Mouse (Mus musculus) neural tube, embryonic 15.5 days (tissue): ENCODE results near the gene Npb. TPM values are rescaled to one million over a fixed set of nuclear protein-coding genes. Genes with fewer than 3 reads are reported as not detected.

Experiments
- ATAC-seq: fragments of 200-750 bp; cut with Nextera tagmentation; 2 replicates; pipeline ENCODE4 v1.8.0; 2017; ENCODE audit warnings: mild to moderate bottlenecking, moderate TSS enrichment, moderate library complexity; ENCODE audit not compliant: low FRiP score
- H3K27ac ChIP-seq: fragments of 300-500 bp; sonication (generic); replicated peaks from 2 replicates; pipeline ENCODE4 v1.5.1; 2015; ENCODE audit warnings: mild to moderate bottlenecking, inconsistent platforms
- H3K27me3 ChIP-seq: fragments of 300-500 bp; sonication (generic); replicated peaks from 2 replicates; pipeline ENCODE4 v1.6.1; 2015; ENCODE audit warnings: inconsistent platforms
- H3K36me3 ChIP-seq: fragments of 300-500 bp; sonication (generic); 2 replicates; pipeline ENCODE4 v1.6.1; 2015; ENCODE audit warnings: inconsistent platforms
- H3K4me1 ChIP-seq: fragments of 300-500 bp; sonication (generic); 2 replicates; pipeline ENCODE4 v1.6.1; 2015; ENCODE audit warnings: inconsistent platforms
- H3K4me2 ChIP-seq: fragments of 300-500 bp; sonication (generic); 2 replicates; pipeline ENCODE4 v1.6.1; 2015; ENCODE audit warnings: inconsistent platforms, mild to moderate bottlenecking, moderate library complexity
- H3K4me3 ChIP-seq: fragments of 300-500 bp; sonication (generic); replicated peaks from 2 replicates; pipeline ENCODE4 v1.5.1; 2015; ENCODE audit warnings: mild to moderate bottlenecking, inconsistent platforms
- H3K9ac ChIP-seq: fragments of 300-500 bp; sonication (generic); replicated peaks from 2 replicates; pipeline ENCODE4 v1.6.1; 2015; ENCODE audit warnings: mild to moderate bottlenecking, inconsistent platforms
- H3K9me3 ChIP-seq: fragments of 300-500 bp; sonication (generic); replicated peaks from 2 replicates; pipeline ENCODE4 v1.6.1; 2016; ENCODE audit warnings: inconsistent platforms
- WGBS: fragments of 180-500 bp; shearing (Covaris S2); methylation state at CpG from one replicate; pipeline ENCODE4 v1.1.7; 2015; ENCODE audit warnings: mixed read lengths; 5-methylcytosine and 5-hydroxymethylcytosine counted together
- polyA plus RNA-seq: library from polyadenylated mRNA; unstranded; fragments of >200 nt; fragmentation: Nextera tagmentation; extraction: Ambion mirVana; gene quantifications from 2 replicates; pipeline ENCODE4 v1.2.1, GENCODE M21; 2015

Npb gene
- polyA plus RNA-seq, 1 experiment from 2014 or later, result 0.86 TPM

DNA sequence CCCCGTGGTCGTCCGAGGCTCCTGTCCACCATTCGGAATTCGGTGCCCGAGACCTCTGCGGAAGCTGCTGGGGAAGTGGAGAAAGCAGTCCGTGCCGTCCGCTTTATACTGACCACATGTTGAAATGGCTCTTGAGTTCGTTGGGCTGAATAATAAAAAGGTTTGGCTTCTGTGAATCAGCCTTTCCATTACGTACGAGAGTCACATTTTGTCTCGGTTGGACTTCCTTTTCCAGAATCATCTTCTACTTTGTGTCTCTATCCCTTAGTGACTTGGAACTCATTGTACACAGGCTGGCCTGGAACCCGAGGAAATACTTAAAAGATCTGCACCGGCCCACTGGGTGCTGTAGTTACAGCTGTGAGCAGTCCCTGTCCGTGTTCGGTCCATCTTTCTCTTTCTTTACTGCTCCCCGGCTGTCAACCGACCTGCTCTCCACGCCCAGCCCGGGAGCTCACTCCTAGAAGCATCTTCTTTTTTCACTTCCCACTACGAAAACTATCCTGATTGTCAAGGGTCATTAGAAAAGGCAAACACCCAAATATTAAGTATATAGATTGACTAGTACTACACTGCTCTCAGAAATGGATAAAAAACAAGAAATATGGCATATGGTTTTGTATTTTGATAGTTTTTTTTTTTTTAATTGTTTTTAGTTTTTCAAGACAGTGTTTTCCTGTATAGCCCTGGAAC, 34.5 kb upstream of the Npb start:
- H3K27me3 ChIP-seq, result no peaks in the 10 kb centered on the region
- H3K4me3 ChIP-seq, result peak overlapping the region; percentile 83
- H3K4me1 ChIP-seq, result peaks cover 25% of the 10 kb centered on the region
- H3K9ac ChIP-seq, result peak overlapping the region; percentile 74
- H3K9me3 ChIP-seq, result no peaks in the 10 kb centered on the region
- peak overlapping the region; percentile 91 for H3K27ac ChIP-seq
- peak overlapping the region; percentile 88 for H3K4me2 ChIP-seq
- peaks cover 37% of the 10 kb centered on the region for H3K36me3 ChIP-seq
- WGBS, result under 1% methylated on average over 23 of the region's 23 CpGs
- peak; percentile 9 for ATAC-seq

DNA sequence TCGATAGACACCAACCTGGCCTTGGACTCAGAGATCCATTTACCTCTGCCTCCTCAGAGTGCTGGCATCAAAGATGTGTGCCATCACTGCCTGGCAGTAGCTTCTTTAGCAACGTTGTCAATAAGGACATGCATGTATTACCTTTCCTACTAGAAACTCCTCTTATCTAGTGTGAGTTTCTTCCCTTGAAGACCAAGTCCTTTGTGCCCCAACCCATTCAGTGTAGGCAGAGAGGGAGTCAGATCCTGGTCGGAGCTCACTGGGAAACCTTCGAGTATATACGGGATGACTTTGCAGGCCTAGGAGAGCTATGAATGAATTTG, 34.0 kb upstream of the Npb start:
- Histone ChIP-seq H3K9me3 (no peaks in the 10 kb centered on the region), H3K36me3 (peaks cover 41% of the 10 kb centered on the region), H3K27ac (no peak overlapping the region; the same call in 1 of the 2 replicates), H3K4me2 (peak overlapping the region; percentile 88), H3K4me3 (peak overlapping the region; percentile 83), H3K4me1 (peaks cover 30% of the 10 kb centered on the region), H3K27me3 (no peaks in the 10 kb centered on the region), H3K9ac (peak overlapping the region; percentile 74)
- 45% methylated on average over 5 of the region's 5 CpGs for WGBS
- no peak for ATAC-seq

DNA sequence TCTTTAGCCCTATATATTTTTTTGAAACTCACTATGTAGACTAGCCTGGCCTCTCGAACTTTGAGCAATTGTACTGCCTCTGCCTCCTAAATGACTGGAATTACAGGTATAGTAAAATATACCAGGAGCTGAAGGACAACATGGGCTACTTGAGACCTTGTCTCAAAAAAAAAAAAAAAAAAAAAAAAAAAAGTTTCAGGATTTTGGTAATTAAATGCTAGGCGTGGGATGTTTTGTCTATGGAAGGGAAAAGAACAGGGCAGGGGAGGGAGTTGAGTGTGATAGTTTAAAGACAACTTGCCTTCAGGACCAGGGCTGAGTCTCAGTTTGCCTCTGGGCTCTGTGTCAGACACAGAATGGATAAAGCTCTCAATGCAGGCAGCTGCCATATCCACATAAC, 33.2 kb upstream of the Npb start:
- H3K4me3 ChIP-seq, result no peak overlapping the region
- WGBS, result 81% methylated on average over 2 of the region's 2 CpGs
- peaks cover 39% of the 10 kb centered on the region for H3K36me3 ChIP-seq
- H3K4me1 ChIP-seq, result peaks cover 38% of the 10 kb centered on the region
- no peak overlapping the region for H3K4me2 ChIP-seq
- no peak overlapping the region for H3K9ac ChIP-seq
- no peak for ATAC-seq
- no peak overlapping the region for H3K27ac ChIP-seq
- no peaks in the 10 kb centered on the region for H3K27me3 ChIP-seq
- H3K9me3 ChIP-seq, result no peaks in the 10 kb centered on the region

DNA sequence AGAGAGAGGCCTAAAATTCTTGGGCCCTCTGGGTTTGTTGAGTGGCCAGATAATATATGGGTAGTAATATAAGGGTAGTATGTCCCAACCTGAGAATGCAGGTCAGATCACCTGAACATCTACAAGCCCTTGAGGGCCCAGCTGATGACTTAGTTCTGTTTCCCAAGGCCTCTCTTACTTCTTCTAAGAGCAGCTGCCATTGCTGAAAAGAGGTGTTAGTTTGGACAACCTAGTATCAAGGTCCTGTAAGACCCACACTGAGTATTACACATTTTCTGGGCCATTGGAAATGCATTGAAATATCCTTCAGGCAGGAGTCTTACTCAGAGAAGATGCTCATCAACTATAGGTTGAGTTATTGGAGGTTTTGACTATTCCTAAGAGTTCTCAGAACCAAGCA, 32.3 kb upstream of the Npb start:
- Histone ChIP-seq H3K4me1 (peaks cover 44% of the 10 kb centered on the region), H3K9me3 (no peaks in the 10 kb centered on the region), H3K9ac (no peak overlapping the region), H3K36me3 (peaks cover 31% of the 10 kb centered on the region), H3K27ac (no peak overlapping the region), H3K27me3 (no peaks in the 10 kb centered on the region), H3K4me2 (no peak overlapping the region), H3K4me3 (no peak overlapping the region)
- no peak for ATAC-seq

DNA sequence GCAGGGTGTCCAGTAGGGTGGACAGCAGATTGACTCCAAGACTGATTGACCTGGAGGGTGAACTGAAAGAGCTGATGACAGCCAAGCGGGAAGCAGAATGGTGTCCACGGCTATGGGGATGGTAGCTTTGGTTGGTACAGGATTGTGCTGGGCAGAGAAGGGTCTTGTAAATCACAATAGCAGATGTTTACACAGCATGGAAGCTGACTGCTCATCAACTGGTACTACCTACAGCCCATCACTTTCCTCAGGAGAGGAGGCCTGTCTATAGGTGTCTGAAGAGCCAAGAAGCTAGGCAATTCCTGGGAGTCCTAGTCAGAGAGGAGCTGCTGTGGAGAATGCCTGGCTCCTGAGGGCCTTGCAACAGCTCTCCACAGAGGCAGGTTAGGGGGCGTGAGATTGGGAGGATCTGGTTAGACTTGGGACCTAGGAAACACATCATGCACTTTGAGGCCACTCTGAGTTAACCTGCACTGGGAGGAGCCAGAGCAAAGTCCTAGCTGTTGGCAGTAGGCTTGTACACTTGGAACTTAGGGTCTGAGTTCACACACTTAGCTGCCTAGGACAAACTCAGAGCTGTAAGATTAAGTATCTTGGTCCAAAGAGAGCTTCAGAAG, 31.8 kb upstream of the Npb start:
- no peak overlapping the region for H3K4me3 ChIP-seq
- no peak overlapping the region for H3K27ac ChIP-seq
- peaks cover 39% of the 10 kb centered on the region for H3K4me1 ChIP-seq
- no peaks in the 10 kb centered on the region for H3K27me3 ChIP-seq
- H3K4me2 ChIP-seq, result no peak overlapping the region
- WGBS, result 90% methylated on average over 3 of the region's 3 CpGs
- H3K9ac ChIP-seq, result no peak overlapping the region
- no peaks in the 10 kb centered on the region for H3K9me3 ChIP-seq
- peaks cover 25% of the 10 kb centered on the region for H3K36me3 ChIP-seq
- ATAC-seq, result no peak

DNA sequence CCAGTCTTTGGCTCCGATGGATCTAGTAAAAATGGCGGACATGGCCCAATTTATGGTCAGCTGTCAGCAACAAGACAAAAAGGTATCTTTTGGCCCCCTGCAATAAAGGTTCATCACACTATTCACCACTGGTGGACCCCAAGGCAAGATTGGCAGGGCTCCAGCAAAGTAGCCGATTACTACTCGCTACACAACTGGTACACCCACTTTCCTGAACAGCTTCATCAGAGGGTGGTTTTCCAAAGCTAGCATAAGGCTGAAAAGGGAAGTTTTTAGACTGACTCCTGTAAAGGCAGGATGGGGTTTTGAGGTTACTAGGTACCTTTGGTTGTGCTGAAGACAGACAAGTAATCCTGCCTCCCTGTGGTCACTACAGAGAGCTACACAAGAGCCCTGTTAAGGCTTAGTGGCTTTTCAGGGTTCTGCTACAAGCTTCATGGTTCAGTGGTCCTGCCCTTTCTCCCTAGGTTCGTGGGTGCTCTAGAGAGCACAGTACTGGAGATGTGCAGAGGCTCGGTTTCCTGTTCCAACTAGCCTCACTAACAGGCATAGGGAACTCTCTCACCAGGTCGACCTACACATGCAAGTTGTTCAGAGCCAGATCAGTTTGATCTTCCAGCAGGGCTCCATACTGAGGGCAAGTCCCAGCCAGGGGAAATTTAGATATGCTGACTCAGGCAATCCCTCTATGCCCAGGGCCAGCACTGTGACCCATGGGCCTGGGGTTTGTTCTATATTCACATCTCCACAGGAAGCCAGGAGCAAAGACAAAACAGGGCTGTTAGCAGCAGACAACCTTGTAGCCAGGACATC, 30.9 kb upstream of the Npb start:
- H3K36me3 ChIP-seq, result peaks cover 25% of the 10 kb centered on the region
- 83% methylated on average over 7 of the region's 7 CpGs for WGBS
- H3K9ac ChIP-seq, result 0 out of 2 replicates have a peak overlapping the region, but pooled peaks have one; percentile 7
- no peak overlapping the region for H3K4me2 ChIP-seq
- peaks cover 41% of the 10 kb centered on the region for H3K4me1 ChIP-seq
- no peak for ATAC-seq
- H3K27me3 ChIP-seq, result no peaks in the 10 kb centered on the region
- H3K4me3 ChIP-seq, result no peak overlapping the region
- H3K27ac ChIP-seq, result peak overlapping the region; percentile 18; the same call in 1 of the 2 replicates
- no peaks in the 10 kb centered on the region for H3K9me3 ChIP-seq

DNA sequence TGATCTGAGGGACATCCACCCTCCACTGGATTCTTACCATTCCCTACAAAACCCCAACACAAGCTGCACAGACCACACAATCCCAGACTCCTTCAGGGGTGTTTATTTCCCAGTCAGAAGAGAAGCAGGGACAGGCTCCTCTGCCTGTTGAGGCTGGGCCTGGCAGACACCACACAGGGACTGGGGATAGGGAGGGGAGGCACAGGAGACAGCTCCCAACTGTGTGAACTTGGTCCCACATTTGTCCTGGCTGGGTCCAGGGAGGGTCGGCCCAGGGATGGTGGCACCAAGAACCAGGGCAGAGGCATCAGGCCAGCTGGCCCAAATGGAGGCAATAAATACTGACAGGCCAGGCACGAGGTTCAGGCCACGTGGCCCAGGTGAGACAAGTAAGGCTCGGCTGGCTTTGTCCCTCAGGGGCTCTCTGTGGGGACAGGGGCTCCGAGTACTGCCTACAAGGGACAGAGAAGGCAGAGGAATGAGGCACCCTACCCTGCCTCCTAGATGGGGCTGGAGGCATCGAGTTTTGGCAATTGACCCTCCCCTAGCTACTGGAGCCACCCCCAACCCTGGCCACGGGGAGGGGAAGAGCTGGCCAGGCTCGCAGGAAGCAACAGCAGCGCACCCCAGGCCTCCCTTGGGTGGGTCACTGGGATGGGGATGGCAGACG, 30.1 kb upstream of the Npb start:
- 84% methylated on average over 10 of the region's 10 CpGs for WGBS
- Histone ChIP-seq H3K4me1 (peaks cover 41% of the 10 kb centered on the region), H3K4me3 (no peak overlapping the region), H3K27me3 (no peaks in the 10 kb centered on the region), H3K4me2 (no peak overlapping the region), H3K9me3 (no peaks in the 10 kb centered on the region), H3K36me3 (peaks cover 25% of the 10 kb centered on the region), H3K27ac (no peak overlapping the region), H3K9ac (0 out of 2 replicates have a peak overlapping the region, but pooled peaks have one; percentile 7)
- no peak for ATAC-seq

DNA sequence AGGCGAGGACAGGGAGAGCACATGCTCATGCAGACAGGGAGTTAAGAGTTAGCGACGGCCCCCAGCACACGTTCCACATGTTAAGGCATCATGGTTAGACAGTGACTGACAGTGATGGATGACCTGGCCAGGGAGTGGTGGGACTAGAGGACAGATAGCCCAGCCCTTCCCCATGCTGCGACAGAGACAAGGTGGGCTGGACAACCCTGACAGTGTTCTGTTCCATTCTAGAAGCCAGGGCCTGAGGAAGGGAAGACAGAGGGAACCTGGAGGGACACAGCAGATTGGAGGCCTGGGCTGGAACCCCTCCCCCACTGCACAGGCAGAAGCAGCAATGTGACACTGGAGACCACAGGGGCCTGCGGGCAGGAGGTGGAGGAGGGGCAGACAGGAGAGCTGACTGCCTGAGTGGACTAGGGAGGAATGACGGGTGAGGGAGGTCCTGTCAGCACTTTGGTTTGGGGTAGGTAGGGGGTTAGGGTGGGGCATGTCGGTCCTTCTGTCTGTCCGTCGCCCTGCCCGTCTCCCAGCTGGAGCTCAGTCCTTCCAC, 29.5 kb upstream of the Npb start:
- H3K4me3 ChIP-seq, result 0 out of 2 replicates have a peak overlapping the region, but pooled peaks have one; percentile 89
- H3K4me1 ChIP-seq, result peaks cover 39% of the 10 kb centered on the region
- H3K36me3 ChIP-seq, result peaks cover 25% of the 10 kb centered on the region
- H3K27me3 ChIP-seq, result no peaks in the 10 kb centered on the region
- 86% methylated on average over 11 of the region's 11 CpGs for WGBS
- H3K9me3 ChIP-seq, result no peaks in the 10 kb centered on the region
- H3K9ac ChIP-seq, result no peak overlapping the region
- ATAC-seq, result no peak
- no peak overlapping the region for H3K27ac ChIP-seq
- no peak overlapping the region for H3K4me2 ChIP-seq

DNA sequence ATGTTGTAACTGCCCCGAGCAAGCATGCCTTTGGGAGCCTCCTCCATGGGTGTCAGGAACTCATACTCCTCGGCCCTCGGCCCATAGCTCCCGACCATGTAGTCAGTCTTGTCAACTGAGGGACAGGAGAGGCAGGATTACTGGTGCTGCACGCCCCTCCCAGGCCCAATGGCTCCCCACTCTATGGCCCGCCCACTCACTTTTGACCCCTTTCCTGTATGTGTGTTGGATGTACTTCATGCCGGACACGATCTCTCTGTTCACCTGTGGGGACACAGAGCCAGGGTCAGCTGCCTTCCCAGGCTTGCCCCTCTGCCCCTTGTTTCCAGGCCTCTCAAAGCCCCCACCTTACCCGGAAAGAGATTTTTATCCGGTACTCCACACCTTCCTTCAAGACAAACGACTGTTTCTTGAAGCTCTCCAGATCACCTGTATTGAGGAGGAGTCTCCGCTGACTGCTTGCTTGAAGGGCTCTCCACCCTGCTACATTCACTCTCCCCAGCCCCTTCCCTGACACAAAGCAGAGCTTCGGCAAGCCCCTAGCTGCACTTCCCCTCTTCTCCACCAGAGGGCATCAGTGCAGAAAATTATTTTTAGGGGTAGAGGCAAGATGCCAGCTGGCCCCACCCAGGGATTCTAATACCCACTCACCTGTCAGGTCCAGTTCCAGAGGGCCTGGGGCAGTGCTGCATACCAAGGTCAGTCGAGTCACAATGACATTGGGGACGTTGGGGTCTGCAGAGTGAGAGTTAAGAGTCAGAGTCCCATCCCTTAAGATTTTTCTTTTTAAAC, 28.8 kb upstream of the Npb start:
- no peak for ATAC-seq
- H3K27ac ChIP-seq, result peak overlapping the region; percentile 97
- H3K27me3 ChIP-seq, result no peaks in the 10 kb centered on the region
- peaks cover 30% of the 10 kb centered on the region for H3K36me3 ChIP-seq
- WGBS, result 71% methylated on average over 15 of the region's 15 CpGs
- peak overlapping the region; percentile 96 for H3K4me2 ChIP-seq
- H3K4me3 ChIP-seq, result peak overlapping the region; percentile 89
- H3K9me3 ChIP-seq, result no peaks in the 10 kb centered on the region
- H3K9ac ChIP-seq, result peak overlapping the region; percentile 91; the same call in 1 of the 2 replicates
- peaks cover 31% of the 10 kb centered on the region for H3K4me1 ChIP-seq

DNA sequence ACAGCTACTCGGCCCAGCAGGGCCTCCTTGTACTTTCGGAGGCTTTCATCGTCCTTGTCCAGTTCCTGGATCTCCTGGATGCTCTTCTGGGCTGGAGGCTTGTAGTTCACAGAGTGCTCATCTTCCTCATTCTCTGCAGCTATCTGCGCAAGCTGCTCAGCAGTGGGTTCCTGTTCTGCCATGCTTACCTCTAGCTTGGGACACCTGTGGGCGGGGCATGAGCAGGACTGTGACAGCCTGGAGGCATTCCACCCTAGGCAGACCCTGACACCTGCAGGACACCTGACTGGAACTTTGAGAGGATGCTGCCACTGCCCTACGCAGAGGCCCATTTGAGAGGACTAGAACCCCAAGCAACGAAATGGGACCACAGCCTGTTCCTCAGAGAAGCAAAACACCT, 28.1 kb upstream of the Npb start:
- no peak for ATAC-seq
- H3K9me3 ChIP-seq, result no peaks in the 10 kb centered on the region
- H3K4me3 ChIP-seq, result peak overlapping the region; percentile 89
- H3K27me3 ChIP-seq, result no peaks in the 10 kb centered on the region
- peak overlapping the region; percentile 96 for H3K4me2 ChIP-seq
- peaks cover 34% of the 10 kb centered on the region for H3K36me3 ChIP-seq
- 64% methylated on average over 7 of the region's 7 CpGs for WGBS
- H3K9ac ChIP-seq, result peak overlapping the region; percentile 91
- peak overlapping the region; percentile 97 for H3K27ac ChIP-seq
- H3K4me1 ChIP-seq, result peaks cover 28% of the 10 kb centered on the region
